Mouse (Mus musculus) testis, adult 2 months (tissue): ENCODE results near the gene Tnrc6b.

Source experiments
- CTCF ChIP-seq: fragments of 200-500 bp; IDR thresholded peaks from 2 replicates; pipeline ENCODE4 v1.5.1; 2012; ENCODE audit warnings: low read depth, mild to moderate bottlenecking, inconsistent platforms, low read length, moderate library complexity; ENCODE audit not compliant: control insufficient read depth, insufficient read depth, insufficient replicate concordance
- POLR2A ChIP-seq: fragments of 200-500 bp; IDR thresholded peaks from 2 replicates; pipeline ENCODE4 v1.6.1; 2012; ENCODE audit warnings: low read depth, mild to moderate bottlenecking, inconsistent platforms, low read length, moderate library complexity; ENCODE audit not compliant: control insufficient read depth

DNA sequence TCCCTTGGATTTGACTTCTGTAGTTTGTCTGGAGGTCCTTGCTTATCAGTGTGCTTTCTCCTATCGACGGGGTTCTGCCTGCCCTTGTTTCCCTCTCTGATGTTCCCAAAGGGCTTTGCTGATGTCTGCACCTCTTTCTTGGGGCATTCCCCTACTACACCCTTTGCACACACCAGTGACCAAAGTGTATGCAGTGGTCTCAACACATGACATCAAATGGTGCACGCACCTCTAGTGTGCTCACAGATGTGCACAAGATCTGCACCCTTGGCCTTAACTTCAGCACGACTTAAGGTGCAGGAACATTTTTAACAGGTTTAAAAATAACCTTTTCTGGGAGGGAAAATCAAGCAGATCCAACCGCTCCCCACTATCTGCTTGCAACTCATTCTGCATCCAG lies 228.3 kb downstream of the Tnrc6b start:
- TF ChIP-seq POLR2A: no peak
- no peak for TF ChIP-seq CTCF
